Mouse (Mus musculus): Measurements from ENCODE around the gene Ppm1b. TPM values are rescaled to one million over a fixed set of nuclear protein-coding genes. Genes with fewer than 3 reads are reported as not detected.

The Ppm1b gene
- polyA plus RNA-seq, 1 experiment: 159 TPM

- Histone ChIP-seq H3K27ac (ENCODE audit: control insufficient read depth, insufficient read depth, low read depth, low read length) (no peak overlapping the region), H3K4me3 (ENCODE audit: control insufficient read depth, low read depth, low read length) (no peak overlapping the region), H3K36me3 (ENCODE audit: control insufficient read depth, insufficient read depth, low read length) (no peaks in the 10 kb centered on the region), H3K27me3 (ENCODE audit: control insufficient read depth, insufficient read depth, low read length) (no peaks in the 10 kb centered on the region), H3K4me1 (ENCODE audit: control insufficient read depth, insufficient read depth, low read length) (no peaks in the 10 kb centered on the region; the same call in 1 of the 2 replicates)
- no peak for TF ChIP-seq POLR2A (IDR thresholded peaks at IDR 0.05; ENCODE audit: control insufficient read depth, low read depth, low read length)
- no peak for TF ChIP-seq CTCF (IDR thresholded peaks at IDR 0.05; ENCODE audit: control insufficient read depth, insufficient read depth, insufficient replicate concordance, low read depth, low read length)
Measured at GRCm38 (mm10) chr17:84967045-84967444, 10.5 kb downstream of the Ppm1b start.

- TF ChIP-seq CTCF (IDR thresholded peaks at IDR 0.05; ENCODE audit: control insufficient read depth, insufficient read depth, insufficient replicate concordance, low read depth, low read length) (no peak), POLR2A (IDR thresholded peaks at IDR 0.05; ENCODE audit: control insufficient read depth, low read depth, low read length) (no peak)
- no peaks in the 10 kb centered on the region for H3K36me3 ChIP-seq (ENCODE audit: control insufficient read depth, insufficient read depth, low read length)
- H3K27me3 ChIP-seq (ENCODE audit: control insufficient read depth, insufficient read depth, low read length): no peaks in the 10 kb centered on the region
- no peaks in the 10 kb centered on the region; the same call in none of the 2 replicates for H3K4me1 ChIP-seq (ENCODE audit: control insufficient read depth, insufficient read depth, low read length)
- H3K4me3 ChIP-seq (ENCODE audit: control insufficient read depth, low read depth, low read length): no peak overlapping the region
- H3K27ac ChIP-seq (ENCODE audit: control insufficient read depth, insufficient read depth, low read depth, low read length): no peak overlapping the region
Measured at GRCm38 (mm10) chr17:84969916-84970315, 13.4 kb downstream of the Ppm1b start.

DNA sequence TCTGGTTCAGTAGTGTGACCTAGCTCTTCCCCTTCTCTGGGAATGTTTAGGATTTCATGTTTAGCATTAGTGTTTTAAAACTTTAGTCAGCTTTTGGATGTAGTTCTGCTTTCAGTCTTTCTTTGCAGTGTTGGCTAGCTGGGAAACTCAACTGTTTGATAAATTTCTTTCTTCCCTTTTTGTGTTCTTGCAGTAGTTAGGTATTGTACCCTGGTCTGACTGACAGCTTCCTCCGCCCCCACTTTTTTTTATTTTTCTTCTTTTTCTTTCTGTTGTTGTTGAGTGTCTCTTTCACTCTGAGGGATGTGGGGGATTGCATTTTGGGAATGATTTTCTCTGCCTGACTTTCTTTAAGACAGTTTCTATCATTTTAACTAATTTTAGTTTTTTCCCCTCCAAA, 25.2 kb downstream of the Ppm1b start:
- H3K4me3 ChIP-seq (ENCODE audit: control insufficient read depth, low read depth, low read length): no peak overlapping the region
- no peak overlapping the region for H3K27ac ChIP-seq (ENCODE audit: control insufficient read depth, insufficient read depth, low read depth, low read length)
- H3K4me1 ChIP-seq (ENCODE audit: control insufficient read depth, insufficient read depth, low read length): no peaks in the 10 kb centered on the region; the same call in 1 of the 2 replicates
- no peaks in the 10 kb centered on the region for H3K27me3 ChIP-seq (ENCODE audit: control insufficient read depth, insufficient read depth, low read length)
- TF ChIP-seq POLR2A (IDR thresholded peaks at IDR 0.05; ENCODE audit: control insufficient read depth, low read depth, low read length) (no peak), CTCF (IDR thresholded peaks at IDR 0.05; ENCODE audit: control insufficient read depth, insufficient read depth, insufficient replicate concordance, low read depth, low read length) (no peak)
- no peaks in the 10 kb centered on the region; the same call in 1 of the 2 replicates for H3K36me3 ChIP-seq (ENCODE audit: control insufficient read depth, insufficient read depth, low read length)

GRCm38 (mm10) chr17:84982735-84983134, 26.2 kb downstream of the Ppm1b start:
- Histone ChIP-seq H3K27ac (ENCODE audit: control insufficient read depth, insufficient read depth, low read depth, low read length) (no peak overlapping the region), H3K27me3 (ENCODE audit: control insufficient read depth, insufficient read depth, low read length) (no peaks in the 10 kb centered on the region), H3K4me3 (ENCODE audit: control insufficient read depth, low read depth, low read length) (no peak overlapping the region), H3K4me1 (ENCODE audit: control insufficient read depth, insufficient read depth, low read length) (no peaks in the 10 kb centered on the region; the same call in 1 of the 2 replicates), H3K36me3 (ENCODE audit: control insufficient read depth, insufficient read depth, low read length) (no peaks in the 10 kb centered on the region; the same call in 1 of the 2 replicates)
- TF ChIP-seq CTCF (IDR thresholded peaks at IDR 0.05; ENCODE audit: control insufficient read depth, insufficient read depth, insufficient replicate concordance, low read depth, low read length) (no peak), POLR2A (IDR thresholded peaks at IDR 0.05; ENCODE audit: control insufficient read depth, low read depth, low read length) (no peak)

DNA sequence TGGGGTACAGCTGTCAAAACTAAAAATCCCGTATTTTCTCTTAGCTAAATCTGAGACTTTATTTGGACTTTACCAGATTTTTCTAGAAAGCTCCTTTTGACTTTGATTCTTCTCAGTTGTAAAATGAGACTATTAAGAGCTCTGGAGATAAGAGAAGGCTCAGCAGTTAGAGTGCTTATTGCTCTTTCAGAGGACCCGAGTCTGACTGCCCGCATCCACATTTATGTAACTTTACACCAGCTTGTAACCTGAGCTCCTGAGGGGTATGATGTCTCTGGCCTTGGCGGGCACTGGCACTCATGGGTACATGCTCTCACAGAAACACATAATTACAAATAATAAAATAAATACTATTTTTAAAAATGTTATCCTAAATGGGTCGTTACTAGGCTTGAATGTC, 29.8 kb downstream of the Ppm1b start:
- H3K27me3 ChIP-seq (ENCODE audit: control insufficient read depth, insufficient read depth, low read length): no peaks in the 10 kb centered on the region
- TF ChIP-seq POLR2A (IDR thresholded peaks at IDR 0.05; ENCODE audit: control insufficient read depth, low read depth, low read length) (no peak), CTCF (IDR thresholded peaks at IDR 0.05; ENCODE audit: control insufficient read depth, insufficient read depth, insufficient replicate concordance, low read depth, low read length) (no peak)
- no peaks in the 10 kb centered on the region; the same call in 1 of the 2 replicates for H3K36me3 ChIP-seq (ENCODE audit: control insufficient read depth, insufficient read depth, low read length)
- no peaks in the 10 kb centered on the region; the same call in 1 of the 2 replicates for H3K4me1 ChIP-seq (ENCODE audit: control insufficient read depth, insufficient read depth, low read length)
- no peak overlapping the region for H3K27ac ChIP-seq (ENCODE audit: control insufficient read depth, insufficient read depth, low read depth, low read length)
- no peak overlapping the region for H3K4me3 ChIP-seq (ENCODE audit: control insufficient read depth, low read depth, low read length)

DNA sequence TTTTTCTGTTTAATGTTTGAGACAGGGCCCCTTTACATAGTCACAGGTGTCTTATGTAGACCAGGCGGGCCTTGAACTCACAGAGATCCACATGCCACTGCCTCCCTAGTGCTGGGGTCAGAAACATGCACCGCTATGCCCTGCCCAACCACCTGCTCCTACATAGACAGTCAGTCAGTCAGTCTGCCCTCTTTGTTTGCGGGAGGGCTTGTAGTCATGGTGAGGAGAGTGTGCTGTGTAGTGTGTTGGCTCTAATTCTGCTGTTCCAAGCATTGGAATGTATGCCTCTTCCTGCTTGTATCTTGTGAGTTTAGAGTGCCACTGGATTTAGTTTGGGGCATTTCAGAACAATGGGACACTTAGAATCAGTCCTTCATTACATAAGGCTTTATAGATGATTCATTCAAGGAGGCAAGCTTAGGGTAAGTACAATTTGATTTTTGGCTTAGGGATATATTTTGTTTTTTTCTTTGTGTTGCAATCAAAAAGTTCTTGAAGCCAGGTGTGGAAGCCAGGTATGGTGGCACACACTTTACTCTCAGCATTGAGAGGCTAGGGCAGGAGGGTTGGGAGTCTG, 31.4 kb downstream of the Ppm1b start:
- TF ChIP-seq CTCF (IDR thresholded peaks at IDR 0.05; ENCODE audit: control insufficient read depth, insufficient read depth, insufficient replicate concordance, low read depth, low read length): no peak
- TF ChIP-seq POLR2A (IDR thresholded peaks at IDR 0.05; ENCODE audit: control insufficient read depth, low read depth, low read length): no peak

DNA sequence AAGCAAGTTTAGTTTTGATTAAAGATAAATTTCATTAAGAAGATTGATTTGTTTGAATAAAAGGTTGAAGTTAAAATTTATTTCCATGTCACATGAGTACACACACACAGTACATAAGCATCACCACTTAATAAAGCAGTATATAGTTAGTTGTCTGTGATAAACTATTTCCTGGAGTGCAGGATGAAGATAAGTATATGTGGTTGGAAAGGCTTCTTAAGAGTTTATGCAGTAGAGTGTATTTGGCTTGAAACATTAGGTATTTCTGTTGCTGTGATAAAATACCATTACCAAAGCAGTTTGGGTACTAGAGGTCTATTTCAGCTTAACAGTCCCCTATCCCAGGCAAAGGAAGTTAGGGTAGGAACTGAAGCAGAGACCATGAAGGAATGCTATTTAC, 32.0 kb downstream of the Ppm1b start:
- no peaks in the 10 kb centered on the region; the same call in 1 of the 2 replicates for H3K4me1 ChIP-seq (ENCODE audit: control insufficient read depth, insufficient read depth, low read length)
- TF ChIP-seq POLR2A (IDR thresholded peaks at IDR 0.05; ENCODE audit: control insufficient read depth, low read depth, low read length): no peak
- TF ChIP-seq CTCF (IDR thresholded peaks at IDR 0.05; ENCODE audit: control insufficient read depth, insufficient read depth, insufficient replicate concordance, low read depth, low read length): no peak
- no peak overlapping the region for H3K27ac ChIP-seq (ENCODE audit: control insufficient read depth, insufficient read depth, low read depth, low read length)
- H3K27me3 ChIP-seq (ENCODE audit: control insufficient read depth, insufficient read depth, low read length): no peaks in the 10 kb centered on the region
- H3K36me3 ChIP-seq (ENCODE audit: control insufficient read depth, insufficient read depth, low read length): no peaks in the 10 kb centered on the region; the same call in 1 of the 2 replicates
- no peak overlapping the region for H3K4me3 ChIP-seq (ENCODE audit: control insufficient read depth, low read depth, low read length)

More for the DNA sequence above, 31.4 kb downstream of the Ppm1b start:
- Histone ChIP-seq H3K27me3 (ENCODE audit: control insufficient read depth, insufficient read depth, low read length) (no peaks in the 10 kb centered on the region), H3K27ac (ENCODE audit: control insufficient read depth, insufficient read depth, low read depth, low read length) (no peak overlapping the region), H3K36me3 (ENCODE audit: control insufficient read depth, insufficient read depth, low read length) (no peaks in the 10 kb centered on the region; the same call in 1 of the 2 replicates), H3K4me3 (ENCODE audit: control insufficient read depth, low read depth, low read length) (no peak overlapping the region), H3K4me1 (ENCODE audit: control insufficient read depth, insufficient read depth, low read length) (no peaks in the 10 kb centered on the region; the same call in 1 of the 2 replicates)

Measured in testis, adult 2 months (tissue).